Mouse (Mus musculus) adrenal gland, adult 2 months (tissue): ENCODE results near the gene Rfx2. TPM values are rescaled to one million over a fixed set of nuclear protein-coding genes. Genes with fewer than 3 reads are reported as not detected.

ENCODE experiments used
- DNase-seq: peaks from one replicate; pipeline ENCODE4 v3.0.0; 2021
- polyA plus RNA-seq: library from polyadenylated mRNA; depleted of rRNA; stranded (reverse); fragments of >200 nt; gene quantifications from 2 replicates; pipeline ENCODE4 v1.2.3, GENCODE M21; 2012
- total RNA-seq, 2 experiments: library from RNA; stranded (reverse); gene quantifications; 2 replicates each; pipeline ENCODE4 v1.2.3; 2021

Rfx2 gene
- total and polyA plus RNA-seq, 3 experiments, result 5.7 to 13.4 (median 7.8) TPM

GRCm38 (mm10) chr17:56832918-56833317 lies 2.1 kb upstream of the Rfx2 start:
- no peak for DNase-seq

GRCm38 (mm10) chr17:56831111-56831816 lies 451 bp upstream of the Rfx2 start:
- DNase-seq, result peak; percentile 99

GRCm38 (mm10) chr17:56829795-56830194 lies 1.0 kb downstream of the Rfx2 start:
- DNase-seq, result peak; percentile 24

- no peak for DNase-seq
Measured at GRCm38 (mm10) chr17:56829171-56829570, 1.6 kb downstream of the Rfx2 start.

- no peak for DNase-seq
Measured at GRCm38 (mm10) chr17:56826718-56827117, 4.1 kb downstream of the Rfx2 start.

- DNase-seq, result peak; percentile 65
Measured at GRCm38 (mm10) chr17:56823352-56823751, 7.5 kb downstream of the Rfx2 start.

- DNase-seq, result no peak
Measured at GRCm38 (mm10) chr17:56822380-56822779, 8.4 kb downstream of the Rfx2 start.

- DNase-seq, result no peak
Measured at GRCm38 (mm10) chr17:56819694-56820111, 11.1 kb downstream of the Rfx2 start.

GRCm38 (mm10) chr17:56819032-56819545 lies 11.7 kb downstream of the Rfx2 start:
- peak; percentile 26 for DNase-seq

- DNase-seq, result no peak
Measured at GRCm38 (mm10) chr17:56818067-56818636, 12.7 kb downstream of the Rfx2 start.

- DNase-seq, result no peak
Measured at GRCm38 (mm10) chr17:56815057-56815345, 15.8 kb downstream of the Rfx2 start.

- DNase-seq, result peak; percentile 81
Measured at GRCm38 (mm10) chr17:56814316-56815056, 16.3 kb downstream of the Rfx2 start.

GRCm38 (mm10) chr17:56810245-56810644 lies 20.6 kb downstream of the Rfx2 start:
- DNase-seq, result peak; percentile 98

- DNase-seq, result peak; percentile 88
Measured at GRCm38 (mm10) chr17:56808518-56808917, 22.3 kb downstream of the Rfx2 start.

- DNase-seq, result peak; percentile 70
Measured at GRCm38 (mm10) chr17:56805784-56806183, 25.0 kb downstream of the Rfx2 start.

GRCm38 (mm10) chr17:56804952-56805351 lies 25.9 kb downstream of the Rfx2 start:
- peak; percentile 81 for DNase-seq

GRCm38 (mm10) chr17:56802065-56802464 lies 28.7 kb downstream of the Rfx2 start:
- DNase-seq, result no peak

GRCm38 (mm10) chr17:56799276-56799675 lies 31.5 kb downstream of the Rfx2 start:
- no peak for DNase-seq

- no peak for DNase-seq
Measured at GRCm38 (mm10) chr17:56793614-56794319, 37.0 kb downstream of the Rfx2 start.

GRCm38 (mm10) chr17:56792588-56792987 lies 38.2 kb downstream of the Rfx2 start:
- DNase-seq, result peak; percentile 48

- DNase-seq, result no peak
Measured at GRCm38 (mm10) chr17:56789286-56789685, 41.5 kb downstream of the Rfx2 start.

- DNase-seq, result peak; percentile 82
Measured at GRCm38 (mm10) chr17:56788886-56789285, 41.9 kb downstream of the Rfx2 start.
